Mouse (Mus musculus) MEL-GATA-1-ER (cell line): ENCODE data around the gene Hira.
"Not testable (repeated sequence)": the region's sequence is repeated elsewhere in the genome, so short reads cannot be mapped to it uniquely, and the experiment has no call there.

Experiments
- DNase-seq: peaks from one replicate; pipeline ENCODE4 v3.0.0-alpha.2; 2012; ENCODE audit warnings: low read depth; ENCODE audit errors: extremely low read depth

Gene Hira

DNA sequence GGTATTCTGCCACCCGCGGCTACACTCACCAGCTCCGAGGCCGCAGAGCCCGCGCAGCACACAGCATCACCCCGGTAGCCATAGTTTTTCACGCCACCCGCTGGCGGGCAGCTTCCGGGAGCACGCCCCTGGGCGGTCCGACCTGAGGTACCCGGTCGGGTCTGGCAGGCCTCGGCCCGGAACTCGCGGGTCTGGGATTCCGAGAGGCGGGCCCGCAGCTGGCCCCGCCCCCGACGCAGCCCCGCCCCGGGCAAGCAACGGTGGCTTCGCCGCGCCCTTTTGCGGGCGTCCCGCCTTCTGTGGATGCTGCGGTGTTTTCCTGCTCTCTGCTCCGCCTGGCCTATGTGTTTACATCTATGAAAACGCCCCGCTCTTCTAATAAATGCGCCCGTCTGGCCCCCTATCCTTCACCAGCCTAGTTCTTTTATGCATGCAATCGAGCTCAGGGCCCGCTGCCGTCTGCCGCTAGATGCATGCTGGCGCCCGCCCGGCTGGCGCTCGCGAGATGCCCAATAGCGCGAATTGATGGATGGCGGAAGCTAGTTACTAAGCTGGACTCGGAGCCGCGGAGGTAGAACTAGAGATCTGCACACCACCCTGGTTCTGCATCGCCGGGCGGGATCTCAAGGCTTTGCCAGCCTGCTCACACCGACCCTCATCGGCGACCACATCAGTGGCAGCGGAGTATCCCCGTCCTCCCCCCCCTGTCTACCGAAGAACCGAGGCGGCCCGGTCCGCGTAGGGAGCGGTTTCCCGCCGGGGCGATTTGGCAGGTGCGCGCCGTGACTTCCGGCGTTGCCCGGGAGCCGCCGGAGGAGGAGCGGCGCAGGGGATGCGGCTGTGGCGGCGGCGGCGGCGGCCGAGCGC, at the start of gene Hira, which contains the start of gene Mrpl40:
Hira (plus strand) TSS at position 596 of the 867 bp plus-strand sequence.
Mrpl40 (minus strand) TSS at position 421 of the 867 bp plus-strand sequence.
- peak; percentile 85 for DNase-seq

DNA sequence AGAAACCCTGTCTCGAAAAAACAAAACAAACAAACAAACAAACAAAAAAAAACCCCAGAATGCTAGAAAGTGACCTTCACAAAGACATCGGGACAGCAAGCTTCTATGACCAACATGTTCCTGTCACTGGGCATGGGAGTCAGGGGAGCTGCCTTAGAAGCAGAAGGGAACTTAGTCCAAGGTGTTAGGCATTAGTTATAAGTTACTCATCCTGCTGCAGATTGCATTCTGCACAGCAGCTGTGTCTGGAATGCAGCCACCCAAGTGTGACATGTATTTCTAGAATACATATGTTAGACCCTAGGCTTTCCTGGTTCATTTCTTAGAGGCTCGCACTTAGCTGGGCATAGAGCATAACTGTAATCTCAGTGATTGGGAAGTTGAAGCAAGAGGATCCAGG, 48.2 kb upstream of the Hira start:
- no peak for DNase-seq

DNA sequence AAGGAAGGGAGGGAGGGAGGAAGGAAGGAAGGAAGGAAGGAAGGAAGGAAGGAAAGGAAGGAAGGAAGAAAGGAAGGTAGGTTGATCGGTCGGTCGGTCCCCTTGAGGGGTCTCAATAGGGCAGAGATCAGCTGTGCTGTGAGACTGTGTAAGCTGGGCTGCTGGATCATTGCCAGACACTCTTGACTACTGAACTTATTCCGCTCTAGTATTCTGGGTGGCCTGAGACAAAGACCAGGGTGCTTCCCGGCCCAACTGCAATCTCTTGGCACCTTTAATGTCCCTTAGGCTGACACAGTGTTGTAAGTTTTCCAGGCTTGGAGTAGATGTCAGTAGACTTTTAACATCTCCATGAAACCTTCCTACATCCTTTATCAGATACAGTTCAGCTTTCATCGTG, 47.7 kb upstream of the Hira start:
- no peak for DNase-seq

DNA sequence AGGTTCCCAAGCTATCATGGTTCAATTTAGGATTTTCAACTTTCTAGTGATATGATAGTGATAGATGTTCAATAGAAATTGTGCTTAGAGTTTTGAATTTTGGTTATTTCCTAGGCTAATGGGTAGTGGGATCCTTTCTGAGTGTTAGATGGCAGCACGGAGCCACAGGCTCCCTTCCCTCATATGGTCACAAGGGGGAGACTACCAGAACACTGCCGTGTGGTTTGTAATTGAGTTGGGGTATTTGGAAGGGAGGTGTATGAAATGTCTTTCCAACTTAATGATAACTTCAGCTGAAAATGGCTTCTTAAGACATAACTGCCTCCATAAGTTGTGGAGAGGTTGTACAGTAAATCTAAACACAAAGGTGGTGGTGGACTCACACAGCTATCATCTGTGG, 43.4 kb upstream of the Hira start:
- no peak for DNase-seq

GRCm38 (mm10) chr16:18836073-18836467, 40.8 kb upstream of the Hira start:
- DNase-seq: no peak

GRCm38 (mm10) chr16:18836468-18837208, 40.2 kb upstream of the Hira start, which contains the start of the genes 2510002D24Rik and Gm28539:
Gene 2510002D24Rik, plus strand, starts transcription at chr16:18836578.
Gene Gm28539, plus strand, starts transcription at chr16:18836584.
- DNase-seq: peak; percentile 91

DNA sequence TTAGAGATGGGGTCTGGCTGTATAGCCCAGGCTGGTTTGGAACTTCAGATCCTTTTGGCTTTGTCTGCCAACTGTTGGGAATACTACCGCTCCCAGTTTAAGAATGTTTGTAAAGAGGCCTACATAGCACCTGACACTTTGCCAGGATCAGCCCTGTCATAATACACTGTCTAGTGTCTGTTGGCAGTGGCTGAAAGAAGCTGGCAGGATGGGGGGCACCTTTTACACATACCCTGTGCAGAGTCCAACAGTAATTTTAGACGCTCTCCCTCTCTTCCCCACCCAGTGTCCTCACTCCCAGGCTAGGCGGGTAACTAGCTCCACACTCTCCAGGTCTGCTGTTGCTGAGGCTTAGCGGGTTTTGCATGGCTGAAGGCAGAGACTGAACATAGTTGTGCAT, 38.5 kb upstream of the Hira start:
- no peak for DNase-seq

DNA sequence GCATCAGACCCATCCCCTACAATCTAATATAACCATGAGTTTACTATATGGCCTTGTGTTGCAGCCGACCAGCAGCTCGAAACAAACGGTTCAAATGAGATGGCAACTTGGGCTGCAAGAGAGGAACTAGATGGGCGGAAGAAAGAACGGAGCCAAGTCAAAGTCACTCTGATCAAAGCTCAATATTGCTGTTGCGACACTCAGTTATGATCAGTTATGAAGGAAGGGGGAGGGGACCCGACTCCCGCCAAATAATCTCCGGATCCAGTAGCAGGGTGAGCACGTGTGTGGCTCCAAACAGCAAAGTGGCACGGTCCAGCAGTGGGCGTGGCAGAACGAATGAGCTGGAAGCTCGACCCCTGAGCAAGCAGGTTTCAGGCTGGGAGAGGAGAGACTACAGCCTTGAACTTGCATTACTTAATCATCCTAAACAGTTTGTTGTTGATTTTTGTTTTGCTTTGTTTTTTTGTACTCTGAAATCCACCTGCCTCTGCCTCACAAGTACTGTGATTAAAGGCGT, 30.5 kb upstream of the Hira start:
- no peak for DNase-seq

- not testable (repeated sequence) for DNase-seq
These were observed 27.2 kb upstream of the Hira start for GRCm38 (mm10) chr16:18849521-18850190.

- DNase-seq: peak; percentile 56
These were observed 18.3 kb upstream of the Hira start for GRCm38 (mm10) chr16:18858551-18858950.

GRCm38 (mm10) chr16:18860186-18860585, 16.7 kb upstream of the Hira start:
- DNase-seq: no peak

DNA sequence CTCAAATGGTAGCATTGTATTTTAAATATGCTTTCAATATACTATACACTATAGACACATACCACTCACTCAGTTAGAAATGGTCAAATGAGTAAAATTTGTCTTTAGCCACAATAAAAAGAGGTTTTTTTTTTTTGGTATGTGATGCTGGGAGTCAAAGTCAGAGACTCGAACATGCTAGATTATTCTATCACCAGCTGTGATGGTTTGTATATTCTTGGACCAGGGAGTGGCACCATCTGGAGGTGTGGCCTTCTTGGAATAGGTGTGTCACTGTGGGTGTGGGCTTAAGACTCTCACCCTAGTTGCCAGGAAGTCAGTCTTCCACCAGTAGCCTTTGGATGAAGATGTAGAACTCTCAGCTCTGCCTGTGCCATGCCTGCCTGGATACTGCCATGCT, 6.3 kb upstream of the Hira start:
- DNase-seq: not testable (repeated sequence)

DNA sequence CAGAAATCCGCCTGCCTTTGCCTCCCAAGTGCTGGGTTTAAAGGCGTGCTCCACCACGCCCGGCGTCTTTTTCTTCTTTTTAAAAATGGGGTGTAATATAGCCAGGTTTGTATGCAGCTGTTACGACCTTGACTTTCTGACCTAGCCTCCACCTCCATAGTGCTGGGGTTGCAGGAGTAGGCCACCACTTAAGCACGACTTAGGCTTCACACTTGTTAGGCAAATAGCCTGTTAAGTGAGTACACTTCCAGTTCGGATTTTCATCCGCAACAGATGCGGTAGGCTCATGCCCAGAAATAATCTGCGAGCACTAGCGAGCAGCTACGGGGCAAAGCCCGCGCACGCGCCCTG, 771 bp upstream of the Hira start:
- no peak for DNase-seq

- DNase-seq: no peak
These were observed 701 bp downstream of the Hira start for GRCm38 (mm10) chr16:18877386-18878090.

DNA sequence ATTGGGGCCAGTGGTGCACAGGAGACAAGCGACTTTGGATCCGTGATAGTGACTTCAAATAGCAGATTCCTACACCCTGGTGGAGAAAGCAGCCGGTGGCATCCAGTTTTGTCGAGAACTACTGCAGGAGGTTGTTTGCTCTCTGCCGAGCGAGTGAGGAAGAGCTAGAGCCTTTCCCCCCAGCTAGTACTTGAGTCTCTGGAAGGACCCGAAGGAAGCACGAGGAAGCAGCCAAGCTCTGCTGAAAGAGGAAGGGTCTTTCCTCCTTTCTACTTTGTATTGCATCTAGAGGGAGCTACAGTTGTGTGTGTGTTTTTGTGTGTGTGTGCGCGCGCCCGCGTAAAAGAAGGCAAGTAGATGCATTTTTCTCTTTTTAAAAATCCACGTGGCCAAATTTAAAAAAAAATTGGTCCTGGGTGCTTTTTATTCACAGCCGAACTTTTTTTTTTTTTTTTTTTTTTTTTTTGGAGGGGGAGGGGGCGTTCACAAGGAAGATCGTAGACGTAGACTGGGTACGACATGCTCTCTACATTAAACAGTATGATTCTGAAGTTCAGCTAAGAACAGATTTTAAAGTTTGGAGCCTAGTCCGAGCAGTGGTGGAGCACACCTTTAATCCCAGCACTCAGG, 1.4 kb downstream of the Hira start:
- DNase-seq: peak; percentile 70

DNA sequence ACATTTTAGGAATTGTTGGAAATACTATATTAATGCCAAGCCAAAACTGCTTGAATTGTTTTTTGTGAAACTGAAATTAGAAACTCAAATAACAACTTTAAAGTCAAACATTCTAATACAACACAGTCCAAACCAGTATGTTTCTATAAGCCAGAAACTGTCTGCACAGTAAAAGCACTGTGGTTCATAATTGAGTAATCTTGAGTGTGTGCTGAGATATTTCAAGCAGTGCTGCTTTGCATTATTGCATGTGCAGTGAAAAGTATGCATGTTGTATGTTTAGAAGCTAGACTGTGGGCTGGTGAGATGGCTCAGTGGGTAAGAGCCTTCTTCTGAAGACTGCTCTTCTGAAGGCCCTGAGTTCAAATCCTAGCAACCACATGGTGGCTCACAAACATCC, 7.2 kb downstream of the Hira start:
- no peak for DNase-seq

DNA sequence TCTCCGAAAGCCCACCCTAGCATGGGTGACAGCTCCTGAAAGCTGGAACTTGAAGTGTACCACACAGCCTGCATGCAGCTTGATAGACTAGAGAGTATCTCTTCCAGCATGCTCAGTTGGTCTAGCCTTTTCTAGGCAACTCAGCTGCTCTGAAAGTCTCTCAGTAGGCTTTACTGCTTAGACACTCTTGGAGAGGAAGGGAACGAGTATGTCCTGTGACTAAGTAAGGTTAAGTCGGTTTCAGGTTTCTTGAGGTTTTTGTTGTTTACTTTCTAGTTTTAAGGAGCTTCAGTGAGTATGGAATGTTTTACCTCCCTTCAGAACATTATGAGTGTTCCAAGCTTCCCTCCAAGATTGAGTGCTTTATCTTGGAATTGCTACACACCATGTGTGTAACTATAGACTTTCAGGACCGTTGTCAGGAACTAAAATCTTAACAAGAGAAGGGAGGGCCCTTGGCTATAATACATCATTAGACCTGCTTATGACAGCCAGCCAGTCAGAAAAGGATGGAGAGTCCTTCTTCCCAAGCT, 17.1 kb downstream of the Hira start:
- no peak for DNase-seq

GRCm38 (mm10) chr16:18895249-18895648, 18.4 kb downstream of the Hira start:
- peak; percentile 26 for DNase-seq

DNA sequence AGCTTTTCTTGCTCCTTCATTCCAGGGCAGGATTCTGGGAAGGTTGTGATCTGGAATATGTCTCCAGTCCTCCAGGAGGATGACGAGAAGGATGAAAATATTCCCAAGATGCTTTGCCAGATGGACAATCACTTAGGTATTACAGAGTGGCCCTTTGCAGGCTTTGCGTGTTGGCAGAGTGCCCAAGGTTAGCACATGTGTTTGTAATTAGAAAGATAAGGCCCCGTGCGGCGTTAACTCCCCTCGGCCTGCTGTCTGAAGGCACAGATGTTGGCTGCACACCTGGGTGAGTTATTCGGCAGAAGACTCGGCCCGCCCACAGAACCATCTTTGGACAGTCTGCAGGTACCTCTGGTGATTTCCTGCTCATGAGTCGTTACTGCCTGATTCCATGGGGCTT, 19.6 kb downstream of the Hira start:
- no peak for DNase-seq

GRCm38 (mm10) chr16:18905648-18906047, 28.8 kb downstream of the Hira start:
- DNase-seq: no peak
